In the genomic region with DNA sequence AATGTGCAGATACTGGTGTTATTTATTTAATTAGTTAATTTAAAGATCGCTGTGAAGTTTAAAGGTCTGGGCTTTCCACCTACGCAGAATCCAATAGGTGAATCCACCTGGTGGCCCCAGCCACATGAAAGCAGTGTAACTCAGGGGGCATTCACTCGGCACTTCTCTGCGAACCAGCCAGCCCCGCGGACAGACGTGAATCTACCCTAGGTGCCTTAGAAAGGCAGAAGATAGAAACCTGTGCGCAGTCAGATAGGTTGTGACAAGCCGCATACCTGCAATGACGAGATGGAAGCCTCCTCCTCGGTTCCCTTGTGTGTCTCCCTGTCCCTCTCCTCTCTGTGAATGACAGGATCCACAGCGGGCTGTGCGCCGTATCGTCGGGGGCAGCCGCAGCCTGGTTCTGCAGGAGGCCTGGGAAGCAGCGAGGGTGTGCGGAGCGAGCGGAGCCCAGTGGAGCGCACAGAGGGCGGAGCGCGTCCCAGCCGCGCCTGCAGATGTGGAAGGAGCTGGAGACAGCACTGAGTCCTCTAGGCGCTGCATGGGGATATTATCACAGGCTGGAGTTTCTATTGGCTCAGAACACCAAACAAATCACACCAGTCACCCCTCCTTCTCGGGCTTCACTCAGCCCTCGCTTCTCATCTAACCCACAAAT, we compare ENCODE assay signal across 8 mouse cellular contexts. TPM values are rescaled to one million over a fixed set of nuclear protein-coding genes. Genes with fewer than 3 reads are reported as not detected.
DNase-seq lines count a peak whose midpoint lies in the region; ATAC-seq and TF ChIP-seq lines count a peak whose summit lies in the region.

Gene Grem2 (minus strand): TSS at position 522 of the 658 bp plus-strand sequence.

- no peak for TF ChIP-seq POLR2A in thymus, adult 2 months (IDR thresholded peaks at IDR 0.05; ENCODE audit: control insufficient read depth, extremely low read depth, insufficient read depth, low read length, poor library complexity)

- H3K4me2 ChIP-seq in hindbrain, embryonic 11.5 days (replicated peaks; ENCODE audit: low read depth, low read length) = peak within 1 kb of the TSS; percentile 56

- H3K36me3 ChIP-seq in forebrain, embryonic 10.5 days (replicated peaks) = no peaks in the 10 kb centered on the region
- H3K36me3 ChIP-seq in hindbrain, embryonic 11.5 days (ENCODE audit: control insufficient read depth, insufficient read depth, low read length) = no peaks in the 10 kb centered on the region
- H3K36me3 ChIP-seq in thymus, adult 2 months (ENCODE audit: control insufficient read depth, insufficient read depth, low read length) = no peaks in the 10 kb centered on the region

- H3K9me3 ChIP-seq in forebrain, embryonic 10.5 days = no peaks in the 10 kb centered on the region
- no peaks in the 10 kb centered on the region for H3K9me3 ChIP-seq in hindbrain, embryonic 11.5 days (ENCODE audit: control insufficient read depth, low read length)

- no peak for TF ChIP-seq CTCF in thymus, adult 2 months (IDR thresholded peaks at IDR 0.05; ENCODE audit: borderline replicate concordance, control insufficient read depth, extremely low read depth, insufficient read depth, low read length, poor library complexity)

- peak; percentile 93 for ATAC-seq in hindbrain, embryonic 11.5 days (ENCODE audit: low FRiP score)

- intact Hi-C loops in left cerebral cortex, postnatal 4 days (cut with DNase I) = loop anchor here (10.0 kb wide), 1 partner anchor 317 kb away; no protein-coding TSS in a partner anchor

- H3K27me3 ChIP-seq in forebrain, embryonic 10.5 days (ENCODE audit: poor library complexity, severe bottlenecking) = peaks cover 23% of the 10 kb centered on the region; the same call in 1 of the 2 replicates
- no peaks in the 10 kb centered on the region for H3K27me3 ChIP-seq in hindbrain, embryonic 11.5 days (ENCODE audit: control insufficient read depth, insufficient read depth, low read length)
- H3K27me3 ChIP-seq in thymus, adult 2 months (ENCODE audit: control insufficient read depth, insufficient read depth, low read length) = no peaks in the 10 kb centered on the region

- peaks cover 9% of the 10 kb centered on the region for H3K4me1 ChIP-seq in forebrain, embryonic 10.5 days
- no peaks in the 10 kb centered on the region for H3K4me1 ChIP-seq in hindbrain, embryonic 11.5 days (replicated peaks; ENCODE audit: control insufficient read depth, insufficient read depth, low read length)
- H3K4me1 ChIP-seq in thymus, adult 2 months (replicated peaks; ENCODE audit: control insufficient read depth, insufficient read depth, low read length) = no peaks in the 10 kb centered on the region

- peak within 1 kb of the TSS; percentile 53 for H3K4me3 ChIP-seq in forebrain, embryonic 10.5 days
- H3K4me3 ChIP-seq in hindbrain, embryonic 11.5 days (ENCODE audit: low read depth, low read length) = peak within 1 kb of the TSS; percentile 39
- H3K4me3 ChIP-seq in thymus, adult 2 months (ENCODE audit: control insufficient read depth, insufficient read depth, low read length) = no peak within 1 kb of the TSS

- H3K27ac ChIP-seq in forebrain, embryonic 10.5 days = no peak within 1 kb of the TSS
- 0 out of 2 replicates have a peak within 1 kb of the TSS, but pooled peaks have one; percentile 27 for H3K27ac ChIP-seq in hindbrain, embryonic 11.5 days (ENCODE audit: low read depth, low read length)
- no peak within 1 kb of the TSS for H3K27ac ChIP-seq in thymus, adult 2 months (ENCODE audit: control insufficient read depth, insufficient read depth, low read length)

- 5% methylated on average over 30 of the region's 30 CpGs for WGBS in forebrain, embryonic 10.5 days
- WGBS in hindbrain, embryonic 11.5 days = 4% methylated on average over 30 of the region's 30 CpGs
- 10% methylated on average over 30 of the region's 30 CpGs for WGBS in thymus, adult 2 months

- DNase-seq in 3134 (ENCODE audit: extremely low read depth, insufficient read length, low spot score) (peak; percentile 4), adipocyte (ENCODE audit: low spot score) (peak; percentile 40)
- DNase-seq in forebrain, embryonic 10.5 days (ENCODE audit: extremely low spot score, low spot score) = peak; percentile 44
- DNase-seq in hindbrain, embryonic 11.5 days (ENCODE audit: low spot score) = peak; percentile 71
- DNase-seq in left cerebral cortex, postnatal 4 days = peak; percentile 26
- peak; percentile 71 for DNase-seq in mesoderm, embryonic 11.5 days (ENCODE audit: low read depth, low spot score)
- peak; percentile 51 for DNase-seq in right cerebral cortex, postnatal 4 days
- no peak for DNase-seq in thymus, adult 2 months

- peak within 1 kb of the TSS; percentile 51; the same call in 1 of the 2 replicates for H3K9ac ChIP-seq in hindbrain, embryonic 11.5 days (ENCODE audit: low read depth, low read length)

RNA-seq across cellular contexts. Expression of gene Grem2, which starts in this region (rescaled TPM):
- polyA plus RNA-seq in forebrain, embryonic 10.5 days (2016; fragmentation: Nextera tagmentation; extraction: Ambion mirVana) = 0.19 and 0.20 TPM in 2 replicates
- polyA plus RNA-seq in hindbrain, embryonic 11.5 days (2014; fragmentation: Nextera tagmentation; extraction: Ambion mirVana) = 4.2 and 4.7 TPM in 2 replicates
- total RNA-seq in left cerebral cortex, postnatal 4 days (2021) = 10 to 100 TPM; 16.2 to 18.2 TPM
- polyA plus RNA-seq in thymus, adult 2 months (2012; rRNA removed) = 0.63 and 0.64 TPM in 2 replicates

Comparison
In these comparisons a context has a peak if more than half of its experiments do, and no peak if none do; other contexts are left out.
1. Peak in DNase-seq and H3K4me3 ChIP-seq in forebrain, embryonic 10.5 days; RNA of the gene not detected or under 1 TPM.